Mouse (Mus musculus): ENCODE results near the gene Ensa. TPM values are rescaled to one million over a fixed set of nuclear protein-coding genes. Genes with fewer than 3 reads are reported as not detected.
A peak's percentile ranks its signal among the peaks of the same experiment; 100 is the strongest.
"Not testable (repeated sequence)": the region's sequence is repeated elsewhere in the genome, so short reads cannot be mapped to it uniquely, and the experiment has no call there.

Gene Ensa
- total RNA-seq, 2 experiments from 2014 or later: 92.1 to 93.9 TPM

DNA sequence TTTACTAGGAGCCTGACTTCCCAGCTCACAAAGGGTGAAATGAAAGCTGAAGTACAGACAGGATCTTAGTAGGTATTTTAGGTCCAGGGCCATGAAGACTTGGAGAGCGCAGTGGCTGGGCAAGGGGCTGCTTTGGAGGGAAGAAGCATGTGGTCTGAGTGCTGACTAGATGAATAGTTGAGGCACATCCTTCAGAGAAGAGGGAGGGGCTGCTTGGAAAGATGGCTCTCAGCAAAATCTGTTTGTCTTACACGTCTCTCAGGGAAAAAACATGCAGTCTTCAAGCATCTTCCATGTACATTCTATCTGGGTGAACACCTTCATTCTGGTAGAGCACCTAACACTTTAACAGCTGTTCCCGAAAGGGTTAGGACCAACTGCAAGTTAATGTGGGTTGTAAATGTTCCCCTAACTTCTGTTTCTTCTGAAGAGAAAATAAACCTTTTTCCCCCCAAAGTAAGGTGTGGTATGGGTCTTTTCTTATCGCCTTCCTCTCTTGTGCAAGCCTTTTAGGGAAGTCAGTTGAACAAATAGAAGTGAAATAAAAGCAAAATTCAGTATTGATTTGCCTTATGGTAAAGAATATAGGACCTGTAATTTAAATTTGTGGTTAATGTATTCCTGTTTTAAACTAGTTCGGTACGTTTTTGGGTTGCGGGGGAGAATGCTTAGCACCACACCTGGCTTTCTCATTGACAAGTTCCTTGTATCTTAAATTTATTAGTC lies 38.1 kb downstream of the Ensa start:
- no peak for DNase-seq

DNA sequence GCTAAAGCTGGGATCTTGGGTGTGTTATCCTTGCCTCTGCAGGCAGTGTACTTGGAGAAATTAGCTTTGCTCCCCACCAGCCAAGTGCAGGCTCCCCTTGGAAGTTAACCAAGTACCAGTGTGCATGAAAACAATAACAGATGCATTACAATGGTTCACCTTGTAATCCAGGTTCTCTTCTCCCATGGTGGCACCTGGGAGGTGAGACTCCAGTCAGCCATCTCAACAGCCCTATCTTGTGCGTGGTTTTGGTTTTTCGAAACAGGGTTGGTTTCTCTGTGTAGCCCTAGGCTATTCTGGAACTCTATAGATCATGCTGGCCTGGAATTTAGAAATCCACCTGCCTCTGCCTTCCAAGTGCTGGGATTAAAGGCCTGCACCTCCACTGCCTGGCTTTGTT lies 38.7 kb downstream of the Ensa start:
- no peak for DNase-seq

DNA sequence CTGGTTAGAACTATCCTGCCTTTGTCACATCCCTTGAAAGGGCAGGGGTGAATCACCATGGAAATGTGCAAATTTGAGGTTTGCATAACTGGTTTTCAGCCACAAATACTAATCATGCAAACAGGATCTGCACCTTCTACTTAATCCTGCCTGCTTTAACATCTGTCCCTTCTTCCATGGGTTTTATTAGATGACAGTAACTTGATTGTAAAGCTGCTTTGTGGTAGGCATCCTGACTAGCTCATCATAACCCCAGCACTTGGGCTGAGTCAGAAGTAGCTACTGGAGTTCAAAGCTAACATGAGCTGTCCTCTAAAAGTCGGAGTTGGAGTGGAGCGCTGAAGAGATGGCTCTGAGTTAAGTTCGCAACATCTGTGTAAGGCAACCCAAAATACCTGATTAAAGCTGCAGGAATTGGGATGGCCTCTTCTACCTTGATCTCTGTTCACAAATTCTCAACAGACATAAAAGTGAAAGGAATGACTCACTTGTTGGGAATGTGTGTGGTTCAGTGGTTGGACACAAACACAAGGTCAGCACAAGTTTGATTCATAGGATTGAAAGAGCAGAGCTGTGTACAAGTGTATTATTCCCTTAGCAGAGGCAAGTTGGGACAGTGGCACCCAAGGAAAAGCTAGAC lies 39.3 kb downstream of the Ensa start:
- no peak for DNase-seq

DNA sequence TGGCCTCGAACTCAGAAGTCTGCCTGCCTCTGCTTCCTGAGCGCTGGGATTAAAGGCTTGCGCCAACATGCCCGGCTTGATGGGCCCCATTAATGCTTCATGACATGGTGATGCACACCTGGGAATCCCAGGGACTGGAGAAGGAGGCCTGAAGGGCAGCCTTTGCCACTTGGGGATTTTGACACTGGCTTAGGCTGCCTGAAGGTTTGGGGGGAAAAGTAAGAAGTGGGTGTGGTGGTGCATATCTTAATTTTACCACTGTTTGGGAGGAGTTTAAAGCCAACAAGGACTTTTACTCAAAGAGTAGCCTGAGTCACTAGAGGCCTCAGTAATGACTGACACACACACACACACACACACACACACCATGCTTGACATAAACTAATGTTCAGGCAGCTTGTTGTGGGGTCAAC lies 40.2 kb downstream of the Ensa start:
- no peak for DNase-seq

DNA sequence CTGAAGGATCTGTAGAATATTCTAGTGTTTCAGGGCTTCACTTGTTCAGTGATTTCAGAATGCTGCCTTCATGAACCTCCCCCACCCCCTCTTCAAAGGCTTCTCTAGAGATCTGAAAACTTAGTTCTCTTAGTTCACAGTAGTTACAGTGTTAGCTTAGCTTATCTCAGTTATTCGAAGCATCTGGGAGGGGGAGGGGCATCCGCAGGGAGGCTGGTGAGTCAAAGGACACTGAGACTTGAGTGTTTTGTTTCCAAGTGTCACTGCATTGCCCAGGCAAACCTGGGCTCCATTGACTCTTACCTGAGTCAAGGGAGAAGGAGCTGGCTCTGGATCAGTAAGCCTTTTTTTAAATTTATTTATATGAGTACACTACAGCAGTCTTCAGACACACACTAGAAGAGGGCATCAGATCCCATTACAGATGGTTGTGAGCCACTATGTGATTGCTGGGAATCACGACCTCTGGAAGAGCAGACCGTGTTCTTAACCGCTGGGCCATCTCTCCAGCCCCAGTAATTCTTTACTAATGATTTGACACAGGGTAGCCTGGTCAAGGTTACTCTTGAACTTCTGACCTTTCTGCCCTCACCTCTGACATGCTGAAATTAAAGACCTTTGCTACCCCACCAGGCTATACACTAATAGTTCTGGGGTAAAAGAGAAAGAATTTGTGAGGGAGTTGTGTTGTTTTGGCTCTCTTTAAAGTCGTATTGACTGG lies 41.5 kb downstream of the Ensa start:
- DNase-seq: no peak

DNA sequence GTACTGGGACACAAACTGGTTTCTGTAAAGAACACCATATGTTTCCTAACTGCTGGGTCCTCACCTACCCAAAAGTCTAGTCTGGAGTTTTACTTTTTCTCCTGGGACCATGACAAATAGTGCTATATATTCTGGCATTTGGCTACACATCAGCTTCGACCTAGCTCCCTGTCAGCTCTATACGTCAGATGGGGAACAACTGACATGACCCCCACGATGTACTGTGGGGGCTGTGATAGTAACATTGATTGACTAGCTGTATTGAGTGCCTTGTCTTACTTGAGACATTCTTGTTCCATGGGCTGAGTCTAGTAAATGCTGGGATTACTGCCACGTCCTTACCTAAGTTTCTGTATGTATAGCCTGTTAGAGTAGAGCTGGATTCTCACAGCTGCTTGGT lies 42.7 kb downstream of the Ensa start:
- no peak for DNase-seq

DNA sequence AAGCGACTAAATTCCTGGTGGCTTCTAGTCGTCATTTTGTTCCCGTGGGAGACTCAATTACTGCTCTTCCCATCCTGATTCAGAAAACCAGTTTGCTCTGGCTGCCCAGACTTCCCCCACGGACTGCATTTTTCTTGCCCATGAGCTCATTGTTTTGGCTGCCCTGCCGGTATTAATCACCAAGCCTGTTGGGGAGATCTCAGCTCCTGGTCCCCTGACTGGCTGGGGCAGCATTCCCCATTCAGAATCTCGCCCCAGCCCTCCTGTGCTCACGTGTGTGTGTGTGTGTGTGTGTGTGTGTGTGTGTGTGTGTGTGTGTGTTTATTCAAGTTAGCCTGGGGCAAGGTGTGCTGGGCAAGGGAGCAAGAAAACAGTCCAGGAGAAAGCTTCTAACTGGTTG lies 43.2 kb downstream of the Ensa start:
- peak; percentile 69 for DNase-seq

DNA sequence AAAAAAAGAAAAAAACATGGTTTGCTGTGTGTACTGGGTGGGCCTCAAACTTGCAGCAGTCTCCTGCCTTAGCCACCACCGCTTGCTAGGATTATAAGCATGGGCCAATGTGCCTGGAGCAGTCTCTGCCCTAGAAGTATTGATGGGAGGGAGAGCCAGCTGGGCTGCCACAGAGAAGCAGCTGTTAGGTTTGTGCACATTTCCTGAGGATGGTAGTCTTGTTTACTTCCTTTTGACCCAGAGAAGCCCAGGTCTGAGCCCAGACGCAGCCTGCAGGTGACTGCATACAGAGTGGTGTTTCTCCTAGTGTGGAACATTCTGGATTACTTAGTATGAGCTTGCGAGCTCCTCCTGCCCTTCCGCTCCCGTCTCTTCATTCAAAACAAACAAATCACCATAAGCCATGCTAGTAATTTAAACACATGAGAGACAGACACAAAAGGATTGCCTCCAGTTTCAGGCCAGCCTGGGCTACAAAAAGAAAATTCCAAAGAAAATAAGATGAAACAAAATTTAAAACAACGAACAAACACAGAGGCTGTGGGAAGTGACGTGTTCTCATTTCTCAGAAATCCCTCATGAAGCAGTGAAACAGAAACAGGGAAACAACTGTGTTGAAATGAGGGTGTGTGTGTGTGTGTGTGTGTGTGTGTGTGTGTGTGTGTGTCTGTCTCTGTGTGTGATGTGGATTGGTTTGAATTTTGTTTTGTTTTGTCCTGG lies 44.0 kb downstream of the Ensa start:
- no peak for DNase-seq

DNA sequence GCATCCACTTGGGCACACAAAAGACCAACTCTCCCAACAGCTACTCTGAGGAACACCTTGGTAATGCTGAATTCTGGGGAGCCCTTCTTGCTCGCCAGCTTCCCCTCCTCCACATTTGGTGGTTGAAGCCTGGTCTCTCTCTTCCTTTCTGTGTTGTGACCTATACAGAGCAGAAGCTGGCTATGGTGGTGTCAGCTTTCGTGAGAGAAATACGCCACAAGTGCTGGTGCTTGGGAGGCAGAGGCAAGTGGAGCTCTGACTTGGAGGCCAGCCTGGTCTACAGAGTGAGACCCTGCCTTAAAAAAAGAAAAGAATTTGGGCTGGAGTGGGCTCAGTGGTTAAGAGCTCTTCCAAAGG lies 44.5 kb downstream of the Ensa start:
- no peak for DNase-seq

DNA sequence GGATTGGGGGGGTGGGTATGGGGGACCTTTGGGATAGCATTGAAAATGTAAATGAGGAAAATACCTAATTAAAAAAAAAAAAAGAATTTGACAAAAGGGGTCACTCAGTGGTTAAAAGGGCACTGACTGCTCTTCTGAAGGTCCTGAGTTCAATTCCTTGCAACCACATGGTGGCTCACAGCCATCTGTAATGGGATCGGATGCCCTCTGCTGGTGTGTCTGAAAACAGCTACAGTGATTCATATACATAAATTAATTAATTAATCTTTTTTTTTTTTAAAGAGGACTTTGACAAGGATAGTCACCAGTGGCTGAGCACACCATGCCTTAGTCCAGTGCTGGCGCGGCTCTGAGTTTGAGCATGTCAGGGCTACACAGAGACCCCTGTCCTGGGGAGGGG lies 45.6 kb downstream of the Ensa start:
- DNase-seq: not testable (repeated sequence)

DNA sequence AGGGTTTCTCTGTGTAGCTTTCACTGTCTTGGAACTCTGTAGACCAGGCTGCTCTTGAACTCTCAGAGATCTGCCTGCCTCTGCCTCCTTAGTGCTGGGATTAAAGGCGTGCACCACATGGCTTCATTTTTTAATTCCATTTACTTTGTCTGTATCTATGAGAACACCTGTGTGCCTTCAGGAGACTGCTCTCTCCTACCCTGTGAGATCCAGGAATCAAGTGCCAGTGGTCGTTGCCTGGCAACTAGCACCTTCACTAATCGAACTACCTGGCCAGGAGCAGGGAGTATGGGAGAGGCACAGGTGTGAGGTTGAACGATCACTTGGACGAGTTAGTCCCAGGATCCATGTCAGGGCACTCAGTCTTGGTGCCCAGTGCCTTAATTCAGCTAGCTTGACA lies 46.4 kb downstream of the Ensa start:
- DNase-seq: no peak

DNA sequence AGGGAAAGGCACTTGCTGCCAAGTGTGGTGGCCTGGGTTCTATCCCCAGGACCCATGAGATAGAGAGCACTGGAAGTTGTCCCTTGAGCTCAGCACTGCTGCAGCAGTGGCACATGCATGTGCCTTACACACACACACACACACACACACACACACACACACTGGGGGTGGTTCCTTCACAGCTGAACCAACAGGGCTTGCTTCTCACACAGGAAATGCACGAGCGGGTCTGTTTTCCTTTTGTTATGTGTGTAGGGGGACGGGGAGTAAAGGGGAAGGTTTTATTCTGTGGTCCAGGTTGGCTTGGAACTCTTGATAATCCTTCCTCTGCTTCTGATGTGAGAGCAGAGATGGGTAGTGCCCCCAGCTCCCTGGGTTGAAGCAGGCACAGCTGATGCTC lies 47.7 kb downstream of the Ensa start:
- DNase-seq: no peak

DNA sequence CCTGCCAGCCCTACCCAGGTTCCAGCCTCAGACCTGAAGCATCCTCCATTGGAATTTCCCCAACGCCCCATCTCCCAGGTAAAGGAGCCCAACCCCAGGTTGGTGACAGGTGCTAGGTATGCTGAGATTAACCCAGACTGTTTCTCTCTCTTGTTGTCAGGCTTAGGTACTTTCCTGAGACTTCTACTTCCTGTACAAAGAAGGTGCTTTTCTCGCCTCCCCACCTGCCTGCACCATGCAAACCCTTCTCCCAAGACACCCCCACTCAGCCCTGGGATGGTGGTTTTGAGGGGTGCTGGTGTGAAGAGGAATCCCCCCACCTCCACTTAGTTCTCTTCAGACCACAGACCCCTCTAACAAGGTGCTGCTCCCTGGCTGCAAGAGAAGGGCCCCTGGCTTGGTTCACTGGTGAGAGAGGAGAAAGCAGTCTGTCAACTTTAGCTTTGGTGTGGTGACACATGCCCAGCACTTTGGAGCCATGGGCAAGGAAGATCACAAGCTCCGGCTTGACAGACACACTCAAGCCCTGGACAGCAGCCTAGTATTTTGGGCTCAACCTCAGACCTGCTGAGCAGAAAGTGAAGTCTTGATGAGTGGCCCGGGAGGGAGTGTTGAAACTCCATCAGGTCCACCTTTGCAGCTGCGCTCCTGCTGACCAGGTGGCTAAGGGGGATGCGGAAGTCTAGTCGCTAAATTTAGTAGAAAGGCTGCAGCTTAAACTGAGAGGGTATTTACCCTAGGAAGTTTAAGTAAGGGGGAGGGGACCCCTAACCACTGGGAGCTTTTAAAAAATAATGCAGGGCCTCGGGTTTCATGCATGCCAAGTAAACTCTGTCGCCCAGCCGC lies 48.3 kb downstream of the Ensa start:
- no peak for DNase-seq

DNA sequence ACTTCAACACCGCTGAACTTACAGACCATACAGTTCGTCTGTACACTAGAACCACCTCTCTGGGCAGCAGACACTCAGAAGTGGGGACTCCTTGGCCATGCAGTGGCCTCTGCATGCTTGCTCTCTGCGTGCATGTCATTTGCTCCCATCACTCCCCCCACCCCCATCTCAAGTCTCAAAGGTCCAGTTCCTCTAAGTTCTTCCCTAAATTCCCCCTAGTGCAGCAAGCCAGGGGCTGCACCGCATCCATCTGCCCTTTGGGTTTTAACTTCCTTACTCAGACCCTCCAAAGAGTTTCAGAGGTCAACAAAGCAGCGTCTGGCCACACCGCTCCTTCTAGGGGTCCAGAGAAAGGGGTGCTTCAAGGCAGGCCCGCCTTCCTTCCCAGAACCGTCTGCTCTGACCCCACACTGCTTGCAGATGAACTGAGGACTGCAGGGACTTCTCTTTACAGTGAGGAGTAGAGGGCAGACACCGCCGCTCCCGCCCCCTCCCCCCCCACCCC lies 49.0 kb downstream of the Ensa start:
- no peak for DNase-seq

DNA sequence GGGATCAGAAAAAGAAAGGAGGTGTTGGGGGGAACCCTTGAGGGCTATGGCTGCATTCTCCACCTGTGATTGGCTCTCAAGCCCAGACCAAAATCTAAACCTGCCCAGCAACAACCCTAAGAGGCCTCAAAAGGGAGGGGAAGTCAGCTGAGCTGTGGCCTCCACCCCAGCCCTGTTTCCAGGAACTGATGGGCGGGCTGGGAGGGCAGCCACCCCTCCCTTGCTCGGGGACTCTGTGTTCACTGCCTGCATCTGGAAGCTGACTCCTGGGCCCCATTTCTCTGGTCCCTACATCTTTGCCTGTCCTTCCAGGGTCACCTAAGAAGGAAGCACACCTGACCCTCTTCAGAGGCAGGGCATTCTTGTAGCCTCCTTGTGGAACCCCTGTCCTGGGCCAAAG lies 49.4 kb downstream of the Ensa start:
- peak; percentile 93 for DNase-seq

DNA sequence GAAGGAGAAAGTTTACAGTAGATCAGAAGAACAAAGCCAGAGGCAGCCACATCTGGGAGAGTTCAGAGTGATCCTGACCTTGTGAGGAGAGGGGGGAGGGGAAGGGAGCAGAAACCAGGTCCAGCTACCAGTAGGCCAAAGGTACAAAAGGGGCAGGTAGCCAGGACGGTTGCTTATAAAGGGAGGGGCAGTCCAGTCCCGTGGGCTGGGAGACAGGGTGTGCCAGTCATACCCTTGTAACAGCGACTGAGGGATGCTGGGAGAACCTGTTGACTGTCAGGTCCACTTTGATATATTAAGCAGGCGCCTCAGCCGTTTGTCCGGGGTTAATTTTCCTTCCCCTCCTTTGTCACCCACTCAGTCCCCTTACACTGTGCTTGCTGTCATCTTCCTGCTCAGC lies 50.0 kb downstream of the Ensa start:
- DNase-seq: peak; percentile 66

DNA sequence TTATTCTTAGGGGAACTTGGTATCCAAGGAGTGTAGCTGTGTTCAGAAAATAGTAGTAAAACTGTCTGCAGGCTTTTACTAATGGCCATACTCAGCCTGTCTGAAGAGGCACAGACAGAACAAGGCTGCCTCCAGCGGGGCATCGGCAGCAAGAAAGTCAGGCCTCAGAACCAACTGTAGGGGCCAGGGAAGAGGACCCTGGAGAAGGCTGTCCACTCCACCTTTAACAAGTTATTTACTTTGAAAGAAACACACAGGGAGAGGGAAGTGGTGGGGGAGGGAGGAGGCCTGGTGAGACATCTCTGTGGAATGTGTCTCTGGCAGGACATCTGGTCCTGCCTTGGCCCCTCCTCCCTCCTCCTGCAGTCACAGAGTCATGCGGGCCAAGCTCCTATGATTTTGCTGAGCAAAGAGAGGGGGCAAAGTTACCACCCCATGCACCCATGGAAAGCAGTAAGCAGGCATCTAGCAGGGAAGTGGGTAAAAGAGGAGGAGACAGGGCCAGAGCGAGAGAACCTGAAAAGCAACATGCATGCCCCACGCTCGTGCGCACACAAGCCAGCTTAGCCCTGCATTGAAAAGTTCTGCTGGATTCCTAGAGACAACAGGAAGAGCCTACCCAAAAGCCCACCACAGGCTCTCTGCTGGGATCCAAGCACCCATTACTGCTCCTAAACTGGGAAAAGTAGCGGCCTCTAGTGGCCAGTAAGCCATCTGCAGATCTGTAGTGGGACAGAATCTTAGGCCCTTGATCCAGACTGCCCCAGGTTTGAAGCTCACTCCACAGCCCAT lies 50.7 kb downstream of the Ensa start:
- peak; percentile 92 for DNase-seq

DNA sequence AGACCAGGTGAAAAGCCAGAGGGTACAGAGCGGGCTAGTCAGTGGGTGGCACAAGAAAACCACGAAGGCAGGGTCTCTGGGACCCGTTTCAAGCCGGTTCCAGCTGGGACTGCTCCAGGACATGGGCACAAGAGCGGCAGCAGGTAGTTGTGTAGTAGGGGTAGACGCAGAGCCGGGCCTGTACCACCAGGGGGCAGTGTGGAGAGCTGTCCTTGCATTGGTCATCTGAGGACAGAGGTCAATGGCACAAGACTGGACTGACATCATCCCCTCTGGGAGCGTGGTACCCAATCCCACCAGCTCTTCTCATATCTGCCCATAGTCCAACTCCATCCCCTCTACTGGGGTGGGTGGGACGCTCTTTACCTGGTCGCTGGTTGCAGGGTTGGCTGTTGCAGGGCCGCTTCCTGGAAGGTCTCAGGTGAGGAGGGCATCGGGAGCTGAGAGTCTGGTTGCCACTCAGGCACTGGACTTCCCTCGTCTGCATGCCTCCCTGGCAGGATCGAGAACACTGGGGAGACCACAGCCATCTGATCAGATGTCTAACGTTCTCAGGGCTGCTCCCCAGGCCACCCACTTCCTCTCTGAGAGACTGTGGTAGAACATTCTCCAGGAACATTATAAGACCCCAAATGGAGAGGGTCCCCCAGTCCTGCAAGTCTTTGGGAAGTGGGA lies 52.1 kb downstream of the Ensa start:
- peak; percentile 78 for DNase-seq

DNA sequence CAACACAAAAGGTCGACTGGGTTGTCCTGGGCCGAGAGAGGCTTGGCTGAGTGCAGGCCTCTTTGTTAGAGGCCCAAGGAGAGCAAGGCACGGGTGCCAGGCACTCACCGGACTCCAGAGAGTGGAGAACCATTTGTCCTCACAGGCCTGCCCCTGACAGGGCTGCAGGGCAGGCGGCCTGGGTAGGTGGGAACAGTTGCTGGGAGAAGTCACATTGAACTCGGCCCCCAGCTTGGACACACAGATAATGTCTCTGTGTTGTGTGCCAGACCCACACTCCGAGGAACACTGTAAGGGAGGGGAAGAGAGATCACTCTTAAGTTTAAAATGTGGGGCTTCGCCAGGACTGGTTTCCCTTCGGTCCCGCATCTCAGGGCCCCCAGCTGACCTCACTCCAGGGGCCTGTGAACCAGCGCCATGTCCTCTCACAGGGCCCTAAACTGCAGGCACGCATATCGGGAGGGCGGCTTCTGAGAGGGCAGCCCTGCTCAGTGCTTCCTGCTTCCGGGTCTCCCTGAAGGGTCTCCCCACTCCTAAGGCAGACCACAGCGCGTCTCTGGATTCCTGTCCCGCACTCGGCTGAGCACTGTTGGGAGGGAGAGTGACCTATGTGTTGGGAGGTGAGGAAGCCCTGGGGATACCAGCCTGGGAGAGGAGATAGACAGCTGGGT lies 52.8 kb downstream of the Ensa start:
- no peak for DNase-seq

DNA sequence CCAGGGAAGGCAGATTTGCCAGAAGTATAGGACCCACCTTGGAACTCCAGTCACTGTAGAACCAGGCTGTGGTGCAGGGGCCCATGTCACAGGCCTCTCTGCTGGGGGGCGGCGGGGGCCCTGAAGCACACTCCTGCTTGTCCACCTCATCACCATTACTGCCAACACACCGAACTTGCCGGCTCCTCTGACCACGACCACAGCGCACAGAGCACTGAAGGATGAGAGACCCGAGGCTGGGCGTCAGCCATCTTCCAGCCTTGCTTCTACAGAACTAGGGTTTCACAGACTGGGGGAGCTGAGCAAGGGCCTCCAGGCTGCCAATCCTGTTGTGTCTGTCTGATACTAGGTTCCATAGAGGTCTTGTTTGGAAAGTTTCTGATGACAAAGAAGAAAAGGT lies 54.8 kb downstream of the Ensa start:
- no peak for DNase-seq
